Mouse (Mus musculus): ENCODE measurements around the gene Gm27021.

Gm27021 gene

GRCm38 (mm10) chr8:120667561-120668373 is at the start of gene Gm27021, which contains the start of gene Cox4i1:
Gene Gm27021, minus strand, starts transcription at chr8:120668079.
Gene Cox4i1, plus strand, starts transcription at chr8:120668222.
- peak; percentile 98 for DNase-seq (ENCODE audit: low spot score)

DNA sequence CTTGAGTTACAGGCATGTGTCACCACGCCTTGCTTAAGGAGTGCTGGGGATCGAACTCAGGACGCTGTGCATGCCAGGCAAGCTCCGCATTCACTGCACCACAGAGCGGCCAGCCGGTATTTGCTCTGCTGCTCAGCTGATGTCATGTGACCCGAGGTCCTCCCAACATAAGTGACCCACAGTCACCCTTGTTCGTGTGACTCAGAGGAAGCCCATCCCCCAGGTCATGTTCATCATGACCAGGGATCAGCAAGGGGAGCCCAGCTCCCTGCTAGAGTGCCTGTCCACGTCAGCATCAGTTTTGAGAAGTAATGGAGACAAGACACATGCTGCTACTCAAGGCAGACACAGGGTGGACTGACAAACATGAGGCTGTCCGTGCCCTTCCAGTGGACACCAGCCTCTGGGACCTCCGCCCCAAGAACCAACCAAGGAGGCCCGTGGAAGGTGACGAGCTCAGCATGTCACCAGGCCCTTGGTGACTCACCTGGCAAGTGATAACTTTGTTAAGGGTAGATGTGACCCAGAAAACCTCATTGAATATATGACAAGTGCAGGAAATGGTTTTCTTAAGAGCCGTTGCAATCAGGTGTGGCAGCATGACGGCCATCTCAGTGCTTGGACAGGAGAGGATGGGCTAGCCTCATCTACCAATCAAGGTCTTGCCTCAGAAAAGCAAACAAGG is 48.3 kb upstream of the Gm27021 start:
- DNase-seq (ENCODE audit: low spot score): no peak

DNA sequence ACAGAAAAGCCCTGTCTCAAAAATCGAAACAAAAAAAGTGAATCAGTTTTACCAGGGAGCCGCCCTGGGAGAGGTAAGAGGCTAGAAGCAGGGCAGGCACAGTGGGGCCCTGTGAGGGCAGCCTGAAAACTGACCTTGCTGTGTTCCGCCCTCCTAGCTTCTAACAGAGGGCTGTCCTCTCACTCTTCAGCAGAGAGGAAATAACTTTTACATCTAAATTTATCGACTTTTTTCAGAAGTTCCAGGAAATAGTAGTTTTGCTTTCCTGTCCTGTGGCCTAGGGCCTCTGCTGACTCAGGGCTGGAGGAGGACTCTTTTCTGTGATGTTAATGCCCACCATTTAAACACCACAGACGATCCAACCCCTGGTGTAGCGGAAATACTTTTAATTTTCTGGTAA is 47.3 kb upstream of the Gm27021 start:
- no peak for DNase-seq (ENCODE audit: low spot score)

DNA sequence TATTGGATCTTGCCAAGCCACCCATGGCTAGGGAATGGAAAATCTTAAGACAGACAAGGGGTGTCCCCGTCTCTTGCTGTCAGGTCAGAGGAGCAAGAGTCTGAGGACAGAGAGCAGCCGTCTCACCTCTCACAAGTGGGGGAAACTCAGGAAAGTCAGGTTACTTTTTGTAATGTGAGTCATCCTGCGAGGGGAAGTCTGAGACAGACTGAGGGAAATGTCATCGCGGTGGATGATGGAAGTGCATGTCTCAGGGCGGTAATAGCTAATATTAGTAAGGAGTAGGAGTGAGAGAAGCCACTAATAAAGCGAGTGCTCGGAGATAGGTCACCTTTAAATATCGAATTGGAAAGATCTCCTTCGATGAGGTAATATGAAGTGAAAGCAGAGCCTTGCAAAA is 41.3 kb upstream of the Gm27021 start:
- no peak for DNase-seq (ENCODE audit: low spot score)

- DNase-seq (ENCODE audit: low spot score): no peak
Observed at GRCm38 (mm10) chr8:120706193-120706592, 38.3 kb upstream of the Gm27021 start.

- DNase-seq (ENCODE audit: low spot score): no peak
Observed at GRCm38 (mm10) chr8:120705163-120705562, 37.3 kb upstream of the Gm27021 start.

GRCm38 (mm10) chr8:120704203-120704602 is 36.3 kb upstream of the Gm27021 start:
- DNase-seq (ENCODE audit: low spot score): no peak

DNA sequence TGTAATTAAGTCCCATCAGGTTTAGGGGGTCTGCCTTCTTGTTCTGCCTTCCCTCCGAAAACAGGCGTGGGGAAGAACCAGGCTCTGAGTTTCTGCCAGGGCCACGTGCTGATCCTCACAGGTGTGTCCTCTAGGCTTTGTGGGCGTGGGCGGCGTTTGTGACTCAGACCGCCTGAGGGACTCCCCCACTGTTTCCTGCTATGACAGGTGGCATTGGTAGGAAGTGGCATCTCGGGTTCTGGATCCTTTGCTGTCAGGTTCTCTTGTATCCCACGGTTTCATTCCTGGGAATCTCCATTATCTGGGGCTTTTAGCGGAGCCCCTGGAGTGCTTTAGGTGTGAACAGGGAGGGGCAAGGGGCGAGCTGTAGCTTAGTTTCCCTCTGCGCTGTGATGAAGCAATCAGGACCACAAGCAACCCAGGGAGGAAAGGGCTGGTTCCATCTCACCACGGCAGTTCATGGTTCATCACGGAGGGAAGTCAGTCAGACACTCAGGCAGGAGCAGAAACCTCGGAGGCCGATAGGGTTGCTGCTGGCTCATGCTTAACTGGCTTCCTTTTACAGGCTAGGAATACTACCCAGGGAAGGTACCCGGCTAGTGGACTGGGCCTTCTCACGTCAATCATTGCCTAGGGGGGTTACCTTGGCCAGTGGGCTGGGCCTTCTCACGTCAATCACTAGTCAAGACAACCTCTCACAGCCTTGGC is 34.0 kb upstream of the Gm27021 start:
- peak; percentile 39 for DNase-seq (ENCODE audit: low spot score)

GRCm38 (mm10) chr8:120700053-120700452 is 32.2 kb upstream of the Gm27021 start:
- DNase-seq (ENCODE audit: low spot score): no peak

DNA sequence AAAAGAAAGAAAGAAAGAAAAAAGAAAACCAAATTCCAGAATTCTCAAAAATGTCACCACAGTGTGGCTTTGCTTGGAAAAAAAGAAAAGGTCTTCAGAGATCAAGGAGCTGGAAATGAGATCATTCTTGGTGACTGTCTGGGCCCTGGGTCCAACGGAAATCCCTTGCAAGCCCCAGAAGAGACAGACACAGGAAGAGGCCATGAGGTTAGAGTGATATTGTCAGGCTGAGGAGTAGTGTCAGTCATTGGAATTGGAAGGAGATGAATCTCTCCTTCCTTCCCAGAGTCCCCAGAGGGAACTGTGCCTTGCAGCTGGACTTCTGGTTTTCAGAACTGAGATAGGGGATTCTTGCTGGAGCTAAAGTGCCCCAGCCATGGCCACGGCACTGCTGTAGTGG is 31.7 kb upstream of the Gm27021 start:
- no peak for DNase-seq (ENCODE audit: low spot score)

GRCm38 (mm10) chr8:120699079-120699478 is 31.2 kb upstream of the Gm27021 start:
- no peak for DNase-seq (ENCODE audit: low spot score)

DNA sequence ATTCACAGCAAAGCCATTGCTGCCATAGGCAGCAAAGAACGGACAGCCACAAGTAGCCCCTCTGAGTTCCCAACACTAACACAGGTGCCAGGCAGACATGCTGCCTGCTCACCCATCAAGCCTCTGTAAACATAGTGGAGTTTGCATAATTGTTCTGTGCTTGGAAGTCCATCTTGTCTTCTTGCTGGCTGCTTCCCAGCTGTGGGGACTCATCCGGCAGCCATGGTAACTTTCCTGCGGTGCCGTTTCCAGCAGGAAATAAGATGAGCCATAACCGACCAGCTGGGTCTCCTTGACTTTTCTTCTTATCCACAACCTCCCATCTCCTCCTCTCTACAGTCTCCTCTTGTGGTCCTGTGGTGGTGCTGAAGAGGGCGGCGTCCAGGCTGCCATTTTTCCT is 30.5 kb upstream of the Gm27021 start:
- no peak for DNase-seq (ENCODE audit: low spot score)

- DNase-seq (ENCODE audit: low spot score): peak; percentile 66
Observed at GRCm38 (mm10) chr8:120697979-120698272, 30.0 kb upstream of the Gm27021 start.

GRCm38 (mm10) chr8:120697154-120697978 is 29.5 kb upstream of the Gm27021 start:
- peak; percentile 75 for DNase-seq (ENCODE audit: low spot score)

DNA sequence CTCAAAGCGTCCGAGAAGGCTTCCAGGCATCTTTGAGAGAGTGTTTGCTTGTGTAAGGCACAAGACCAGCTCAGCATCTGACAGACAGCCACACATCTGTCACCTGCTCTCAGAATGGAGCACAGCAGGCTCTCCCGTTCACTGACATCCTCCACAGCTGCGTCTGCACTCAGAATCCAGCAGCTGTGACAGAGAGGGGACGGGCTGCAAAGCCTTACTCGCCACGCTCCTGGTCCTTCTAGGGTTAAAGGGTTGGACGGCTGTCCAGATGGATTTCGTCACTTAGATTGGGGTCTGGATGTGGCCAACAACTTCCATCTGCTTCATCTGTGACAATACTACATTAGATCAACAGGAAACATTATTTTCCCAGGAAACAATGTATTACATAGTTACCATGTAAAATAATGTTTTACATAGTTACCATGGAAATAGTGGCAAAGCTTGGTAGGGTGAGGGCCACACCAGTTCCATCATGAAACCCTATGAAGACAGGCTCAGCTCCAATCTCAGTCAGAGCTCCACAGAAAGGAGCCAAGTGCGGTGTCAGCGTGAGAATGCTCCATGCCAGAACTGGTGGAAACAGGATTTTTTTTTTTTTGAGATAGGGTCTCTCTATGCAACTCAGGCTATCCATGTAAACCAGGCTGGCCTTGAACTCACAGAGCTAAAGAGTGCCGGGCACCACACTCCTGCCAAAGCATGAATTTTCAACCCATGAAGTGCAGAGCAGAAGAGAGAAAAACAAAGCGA is 28.7 kb upstream of the Gm27021 start:
- no peak for DNase-seq (ENCODE audit: low spot score)

- DNase-seq (ENCODE audit: low spot score): peak; percentile 75
Observed at GRCm38 (mm10) chr8:120693861-120694493, 26.1 kb upstream of the Gm27021 start.

GRCm38 (mm10) chr8:120692934-120693333 is 25.1 kb upstream of the Gm27021 start:
- no peak for DNase-seq (ENCODE audit: low spot score)

DNA sequence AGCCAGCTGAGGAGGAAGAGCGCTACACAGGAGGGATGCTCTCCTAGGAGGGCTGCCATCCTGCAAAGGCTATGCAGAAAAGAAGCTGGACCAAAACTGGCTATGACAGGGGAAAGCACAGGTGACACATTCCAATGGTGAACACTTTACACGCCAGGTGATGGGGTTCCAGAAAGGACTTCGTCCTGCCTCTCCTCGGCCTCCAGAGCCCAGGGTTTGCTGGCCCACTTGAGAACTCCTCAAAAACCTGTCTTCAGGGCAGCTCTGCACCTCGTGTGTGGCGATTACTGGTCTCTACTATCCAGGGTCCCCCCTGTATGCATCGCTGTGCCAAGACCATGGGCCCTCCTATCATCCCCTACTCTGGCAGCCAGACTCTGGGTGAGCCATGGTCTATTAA is 20.6 kb upstream of the Gm27021 start:
- DNase-seq (ENCODE audit: low spot score): no peak

GRCm38 (mm10) chr8:120687786-120688185 is 19.9 kb upstream of the Gm27021 start:
- no peak for DNase-seq (ENCODE audit: low spot score)

DNA sequence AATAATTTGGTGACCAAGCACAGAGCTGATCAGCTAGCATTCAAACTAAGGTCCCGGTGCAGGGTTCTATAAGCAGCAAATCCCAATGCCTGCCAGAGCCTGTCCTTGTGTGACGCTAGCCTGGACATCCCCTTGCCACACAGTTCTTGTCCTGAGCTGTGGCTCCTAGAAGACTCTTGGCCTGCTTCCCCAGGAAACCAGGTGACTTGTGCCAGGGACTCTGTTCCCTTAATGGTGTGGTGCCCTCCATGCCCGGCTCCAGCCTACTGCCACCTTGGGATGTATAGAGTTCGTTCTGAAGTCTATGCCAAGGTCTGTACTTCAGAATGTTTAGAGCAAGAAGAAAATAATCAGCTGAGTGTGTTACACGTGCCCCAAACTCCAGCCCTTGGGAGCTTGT is 18.7 kb upstream of the Gm27021 start:
- DNase-seq (ENCODE audit: low spot score): no peak

DNA sequence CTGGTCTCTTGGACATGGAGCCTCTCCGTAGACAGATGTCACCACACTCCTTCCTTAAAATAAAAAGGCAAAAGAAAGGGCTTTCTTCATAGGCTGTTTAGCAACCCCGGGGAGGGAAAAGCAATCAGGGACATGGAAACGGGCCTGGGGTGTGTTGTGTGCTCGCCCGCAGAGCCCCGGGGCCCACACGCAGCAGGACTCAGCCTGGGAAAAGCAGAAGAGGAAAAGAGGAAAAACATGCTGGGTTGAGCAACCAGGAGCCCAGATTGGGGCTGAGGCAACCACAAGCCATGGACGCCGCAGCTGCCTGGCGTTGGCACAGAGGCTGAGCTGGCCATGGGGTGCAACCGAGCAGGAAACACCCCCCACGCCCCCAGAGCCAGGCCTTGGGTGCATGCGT is 18.2 kb upstream of the Gm27021 start:
- no peak for DNase-seq (ENCODE audit: low spot score)
